8 mouse cellular contexts compared by ENCODE assay signal in the genomic region with DNA sequence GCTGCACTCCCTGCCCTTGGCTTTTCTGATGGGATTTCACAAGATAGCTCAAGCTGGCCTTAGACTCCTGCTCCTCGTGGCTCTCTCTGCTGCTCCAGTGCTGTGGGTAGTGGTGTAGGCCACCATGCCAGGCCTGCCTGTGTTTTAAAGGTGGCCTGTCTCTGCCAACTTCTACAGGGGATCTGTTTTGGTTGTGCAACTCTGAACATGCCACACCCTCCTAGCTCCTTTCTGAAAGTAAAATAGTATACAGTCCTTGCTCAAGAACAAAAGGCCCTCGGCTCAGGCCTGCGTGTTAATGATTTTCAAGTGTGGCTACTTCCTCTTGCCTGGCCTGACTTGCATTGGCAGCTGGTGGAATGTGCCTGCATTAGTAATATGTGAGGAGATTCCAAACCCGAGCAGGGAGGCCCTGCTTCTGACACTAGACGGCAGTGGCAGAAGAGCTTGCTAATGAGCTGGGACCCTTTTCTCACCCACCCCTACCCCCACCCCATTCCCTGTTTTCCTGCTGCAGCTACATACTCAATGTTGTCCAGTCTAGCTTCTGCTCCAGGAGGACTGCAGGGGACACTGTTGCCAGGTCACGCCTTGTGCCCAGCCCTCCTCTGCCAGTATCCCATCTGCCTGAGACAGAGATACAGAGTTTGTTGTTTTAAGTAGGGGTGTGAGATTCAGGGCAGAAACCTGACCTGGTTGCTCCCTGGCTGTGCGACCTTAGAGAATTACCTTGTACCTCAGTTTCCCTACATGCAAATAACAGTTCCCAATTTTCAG. TPM values are rescaled to one million over a fixed set of nuclear protein-coding genes. Genes with fewer than 3 reads are reported as not detected.
DNase-seq lines count a peak whose midpoint lies in the region; ATAC-seq lines count a peak whose summit lies in the region.

No protein-coding gene starts in this region.

- peak overlapping the region; percentile 66 for H3K27ac ChIP-seq in limb, embryonic 13.5 days
- peak overlapping the region; percentile 46 for H3K27ac ChIP-seq in neural tube, embryonic 13.5 days (replicated peaks)

- no peaks in the 10 kb centered on the region for H3K36me3 ChIP-seq in limb, embryonic 13.5 days
- no peaks in the 10 kb centered on the region for H3K36me3 ChIP-seq in neural tube, embryonic 13.5 days

- ATAC-seq in common myeloid progenitor, adult 5-6 weeks (replicated peaks; ENCODE audit: low read depth, poor library complexity, severe bottlenecking) = peak; percentile 50
- no peak for ATAC-seq in limb, embryonic 13.5 days (ENCODE audit: low FRiP score, low read depth)
- ATAC-seq in neural tube, embryonic 13.5 days (ENCODE audit: low read depth) = no peak

- H3K4me1 ChIP-seq in limb, embryonic 13.5 days = peaks cover 83% of the 10 kb centered on the region
- peaks cover 87% of the 10 kb centered on the region for H3K4me1 ChIP-seq in neural tube, embryonic 13.5 days (replicated peaks)

- H3K4me3 ChIP-seq in limb, embryonic 13.5 days = no peak overlapping the region
- H3K4me3 ChIP-seq in neural tube, embryonic 13.5 days = no peak overlapping the region

- no peaks in the 10 kb centered on the region for H3K27me3 ChIP-seq in limb, embryonic 13.5 days
- H3K27me3 ChIP-seq in neural tube, embryonic 13.5 days = no peaks in the 10 kb centered on the region

- no peak overlapping the region for H3K4me2 ChIP-seq in limb, embryonic 13.5 days (replicated peaks)
- no peak overlapping the region for H3K4me2 ChIP-seq in neural tube, embryonic 13.5 days

- peak overlapping the region; percentile 39; the same call in 1 of the 2 replicates for H3K9ac ChIP-seq in limb, embryonic 13.5 days
- no peak overlapping the region for H3K9ac ChIP-seq in neural tube, embryonic 13.5 days

- H3K9me3 ChIP-seq in limb, embryonic 13.5 days = no peaks in the 10 kb centered on the region
- H3K9me3 ChIP-seq in neural tube, embryonic 13.5 days = no peaks in the 10 kb centered on the region

- WGBS in limb, embryonic 13.5 days = 35% methylated on average over 7 of the region's 7 CpGs
- WGBS in neural tube, embryonic 13.5 days = 38% methylated on average over 7 of the region's 7 CpGs

- peak; percentile 43 to 87 for DNase-seq in adrenal gland, adult (ENCODE audit: inconsistent age in 2 of 2, low spot score in 1 of 2)
- no peak for DNase-seq in adrenal gland, adult 18-20 months (ENCODE audit: low spot score in 2 of 2)
- peak; percentile 59 for DNase-seq in heart, postnatal 10 days
- no peak for DNase-seq in embryo, embryonic 11 days
- no peak for DNase-seq in layer of hippocampus, adult 8-10 months (ENCODE audit: low spot score in 2 of 2)

- intact Hi-C loops in heart, postnatal 10 days (cut with DNase I) = no loop called here

RNA-seq across cellular contexts. Expression of a gene that starts 52.6 kb away (rescaled TPM):
- total RNA-seq in adrenal gland, adult 18-20 months (2021) = 100 to 1,000 TPM; 173 to 206 TPM
- total RNA-seq in common myeloid progenitor, adult 5-6 weeks (2017) = 49.4 and 78.2 TPM in 2 replicates
- 100 to 1,000 TPM; 250 to 256 TPM for total RNA-seq in heart, postnatal 10 days (2021)
- polyA plus RNA-seq in limb, embryonic 13.5 days (2015; fragmentation: Nextera tagmentation; extraction: Ambion mirVana) = 54.8 and 55.5 TPM in 2 replicates
- 64.2 and 69.4 TPM in 2 replicates for polyA plus RNA-seq in neural tube, embryonic 13.5 days (2015; fragmentation: Nextera tagmentation; extraction: Ambion mirVana)
- 10 to 100 TPM; 63.2 to 64.8 (median 63.7) TPM for total RNA-seq in layer of hippocampus, adult 8-10 months (2022)

RNA-seq across cellular contexts. Expression of a gene that starts 53.7 kb away (rescaled TPM):
- 10 to 100 TPM; 40.2 to 42.4 TPM for total RNA-seq in adrenal gland, adult 18-20 months (2021)
- 3.3 and 4.2 TPM in 2 replicates for total RNA-seq in common myeloid progenitor, adult 5-6 weeks (2017)
- 10 to 100 TPM; 45.6 to 48.4 TPM for total RNA-seq in heart, postnatal 10 days (2021)
- polyA plus RNA-seq in limb, embryonic 13.5 days (2015; fragmentation: Nextera tagmentation; extraction: Ambion mirVana) = 37.2 and 37.7 TPM in 2 replicates
- polyA plus RNA-seq in neural tube, embryonic 13.5 days (2015; fragmentation: Nextera tagmentation; extraction: Ambion mirVana) = 51.3 and 59.1 TPM in 2 replicates
- total RNA-seq in layer of hippocampus, adult 8-10 months (2022) = 10 to 100 TPM; 30.9 to 38.7 (median 33.4) TPM

Comparison
In these comparisons a context has a peak if more than half of its experiments do, and no peak if none do; other contexts are left out.
1. DNase-seq: peak in adrenal gland, adult (2 of 2) and heart, postnatal 10 days (2 of 2); none in adrenal gland, adult 18-20 months (0 of 2), embryo, embryonic 11 days (single experiment) and layer of hippocampus, adult 8-10 months (0 of 2).